Mouse (Mus musculus) frontal cortex, adult (tissue): ENCODE measurements at regions not wholly inside any gene's neighbourhood (a gene's known extent, or its start where the extent isn't known, plus 50 kb on each side); places are given as distances from the start of the nearest gene placed in this dataset.

Experiments
- ATAC-seq: cut with Nextera tagmentation; 2 replicates; pipeline ENCODE4 v1.9.2; 2017; ENCODE audit warnings: mild to moderate bottlenecking, moderate library complexity, mixed read lengths; ENCODE audit not compliant: low TSS enrichment

DNA sequence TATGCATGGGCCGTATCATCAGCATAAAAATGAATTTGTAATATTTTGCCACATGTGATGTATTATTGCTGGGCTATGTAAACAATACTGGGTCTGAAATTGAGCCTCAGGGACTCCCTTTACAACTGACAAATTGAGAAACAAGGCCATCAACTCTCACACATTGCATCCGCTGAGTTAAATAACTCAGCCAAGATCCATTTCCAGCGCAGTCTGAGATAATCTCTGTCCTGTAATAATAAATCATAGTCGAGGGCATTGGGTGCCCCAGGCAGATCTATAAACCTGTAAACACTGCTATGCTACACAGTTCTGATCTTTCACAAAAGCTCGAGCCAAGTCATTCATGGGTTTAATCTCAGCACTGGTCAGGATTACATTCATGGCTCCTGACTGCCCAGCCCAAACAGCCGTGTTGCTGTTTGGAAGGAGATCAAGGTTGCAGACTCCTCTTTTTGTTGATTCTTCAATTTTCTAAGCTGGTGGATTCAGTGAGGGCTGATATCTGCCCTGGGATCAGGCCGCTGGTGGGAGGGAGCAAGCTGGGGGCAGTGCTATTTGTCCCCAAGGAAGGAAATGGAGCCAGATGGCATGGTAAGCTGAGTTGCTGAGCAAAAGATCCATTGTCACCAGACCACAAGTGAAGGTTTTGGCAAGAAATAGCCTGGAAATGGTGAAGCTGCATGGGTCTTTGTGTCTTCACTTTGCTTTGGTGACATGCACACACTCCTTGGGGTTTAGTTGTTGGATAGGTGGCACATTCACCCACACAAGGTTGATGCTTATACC, 160.0 kb upstream of the Bmper start:
- no peak for ATAC-seq

DNA sequence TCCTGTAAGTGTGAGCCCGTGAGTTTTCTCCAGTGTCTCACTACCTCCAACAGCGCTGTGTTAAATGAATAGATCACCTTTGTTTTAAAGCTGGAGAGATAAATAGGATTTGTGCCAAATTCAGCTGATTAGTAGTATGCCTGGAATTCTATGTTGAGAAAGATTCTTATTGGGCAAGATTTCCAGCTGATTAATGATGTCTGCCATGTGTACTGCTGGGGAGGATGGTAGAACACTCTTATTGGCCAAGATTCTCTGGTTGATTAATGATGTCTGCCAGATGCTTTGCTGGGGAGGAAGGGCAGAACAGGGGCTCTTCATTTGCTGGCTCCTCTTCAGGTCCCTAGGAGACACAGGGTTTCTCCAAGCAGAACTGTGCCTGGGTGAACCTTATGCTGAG, 158.9 kb upstream of the Bmper start:
- ATAC-seq: no peak

DNA sequence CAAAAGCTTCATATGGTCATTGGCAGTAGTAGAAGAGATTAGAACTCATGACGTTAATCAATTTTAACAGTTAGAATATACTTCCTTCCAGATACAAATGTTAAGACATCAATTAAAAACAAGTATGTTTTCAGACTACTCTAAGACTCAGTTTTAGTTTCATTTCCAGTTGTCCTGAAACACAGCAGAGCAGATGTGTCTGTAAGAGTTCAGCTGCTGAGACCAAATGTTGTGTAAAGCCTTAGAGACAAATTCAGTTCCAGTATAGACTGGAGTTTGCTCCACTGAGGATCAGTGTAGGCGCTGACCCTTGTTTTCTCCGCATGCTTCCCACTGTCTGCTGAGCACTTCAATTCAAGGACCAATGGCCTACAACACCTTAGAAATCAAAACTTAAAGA, 158.1 kb upstream of the Bmper start:
- no peak for ATAC-seq

DNA sequence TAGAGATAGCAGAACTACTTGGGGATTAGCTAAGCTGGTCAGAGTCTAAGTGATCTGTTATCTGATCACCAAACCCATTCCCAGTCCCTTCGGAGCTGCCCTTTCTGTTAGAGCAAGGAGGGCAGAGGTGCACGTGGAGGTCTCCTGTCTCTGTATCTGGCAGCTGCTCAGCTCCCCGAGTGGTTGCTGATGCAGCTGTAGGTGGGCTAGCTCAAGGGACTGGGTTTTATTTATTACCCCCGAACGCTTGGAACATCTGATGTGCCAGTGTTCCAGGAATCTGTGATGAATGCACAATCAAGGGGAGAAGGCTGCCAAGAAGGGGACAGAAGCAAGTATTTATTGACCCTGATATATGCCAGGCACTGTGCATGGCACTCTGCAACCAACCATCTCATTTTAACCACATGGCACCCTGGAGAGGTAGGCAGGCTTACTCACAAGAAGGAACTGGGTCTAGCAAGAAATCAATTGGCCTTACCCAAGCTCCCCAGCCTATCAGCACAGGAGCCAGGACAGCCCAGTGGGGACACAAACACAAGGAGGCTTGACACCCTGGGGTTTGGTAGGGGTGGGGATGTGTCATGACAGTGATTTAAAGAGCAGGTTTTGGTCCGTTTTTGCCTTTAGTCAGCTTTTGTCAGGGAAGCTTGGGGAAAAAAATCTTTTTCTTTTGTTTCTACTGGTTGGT, 154.6 kb upstream of the Bmper start:
- ATAC-seq: no peak

DNA sequence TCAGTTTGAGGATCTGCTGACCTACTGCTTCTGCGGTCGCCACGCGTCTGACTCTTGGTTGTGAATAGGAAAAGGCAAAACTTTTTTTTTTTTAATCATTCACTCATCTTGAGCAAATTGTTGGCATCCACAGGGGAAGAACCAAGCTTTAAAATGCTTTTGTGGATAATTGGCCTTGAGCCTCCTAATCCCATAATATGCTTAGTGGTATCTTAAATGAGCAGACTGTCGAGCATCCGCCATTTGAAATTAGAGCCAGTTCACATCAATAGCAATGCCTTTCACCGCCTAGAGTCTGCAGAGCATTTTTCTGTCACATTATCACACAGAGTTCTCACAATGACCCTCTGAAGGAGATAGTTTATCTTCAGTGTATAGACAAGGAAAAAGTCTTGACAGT, 153.7 kb upstream of the Bmper start:
- no peak for ATAC-seq

DNA sequence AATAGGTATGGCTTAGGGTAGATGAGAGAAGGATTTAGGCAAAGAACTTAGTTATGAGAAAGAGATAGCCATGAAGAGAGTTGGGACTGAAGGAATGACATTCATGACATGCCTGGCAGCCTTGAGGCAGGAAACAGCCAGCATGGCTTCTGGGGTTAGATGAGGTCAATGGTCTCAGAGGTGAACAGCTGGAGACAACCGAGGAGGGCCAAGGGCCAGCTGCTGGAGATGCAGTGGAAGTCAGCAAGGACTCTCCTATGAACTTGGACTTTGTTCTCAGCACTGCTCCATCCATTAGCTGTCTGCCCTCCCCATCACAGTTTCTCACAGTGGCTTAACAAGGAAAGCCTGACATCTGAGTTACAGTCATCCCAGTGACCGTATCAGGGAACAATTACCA, 151.9 kb upstream of the Bmper start:
- no peak for ATAC-seq

DNA sequence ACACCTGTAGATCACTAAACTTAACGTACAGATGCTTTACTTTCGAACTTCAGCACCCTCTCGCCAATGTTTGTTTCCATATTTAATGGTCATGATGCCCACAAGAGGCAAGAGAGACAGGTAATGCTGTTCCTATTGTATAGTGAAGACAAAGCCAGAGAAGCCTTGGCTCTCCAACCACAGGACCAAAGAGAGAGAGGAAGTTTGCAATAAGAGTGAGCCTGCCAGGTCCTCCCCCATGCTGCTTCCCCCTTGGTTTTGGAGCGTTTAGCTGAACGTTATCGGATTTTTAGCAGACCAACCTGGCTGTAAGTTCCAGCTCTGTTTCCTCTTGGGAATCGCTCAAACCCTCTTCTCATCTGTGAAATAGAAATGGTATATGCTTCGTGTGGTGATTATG, 150.1 kb upstream of the Bmper start:
- ATAC-seq: no peak

DNA sequence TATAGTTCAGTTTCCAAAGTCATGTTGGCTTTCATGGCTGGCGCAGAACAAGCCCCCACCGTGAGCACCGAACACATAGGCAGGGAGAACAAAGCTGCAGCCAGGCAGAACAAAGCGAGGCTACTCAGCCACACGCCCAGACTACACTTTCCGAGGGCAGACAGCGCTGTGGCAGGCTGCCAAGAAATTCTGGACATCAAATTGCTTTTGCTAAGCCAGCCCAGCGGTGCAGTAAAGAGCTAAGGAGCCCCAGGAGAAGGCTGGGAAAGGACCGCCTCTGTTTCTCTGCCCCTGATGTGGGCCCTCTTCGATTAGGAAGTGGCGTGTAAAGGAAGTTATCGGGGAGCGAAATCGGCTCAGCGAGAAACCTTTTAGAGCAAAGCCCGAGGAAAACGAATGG, 139.3 kb upstream of the Bmper start:
- ATAC-seq: no peak

DNA sequence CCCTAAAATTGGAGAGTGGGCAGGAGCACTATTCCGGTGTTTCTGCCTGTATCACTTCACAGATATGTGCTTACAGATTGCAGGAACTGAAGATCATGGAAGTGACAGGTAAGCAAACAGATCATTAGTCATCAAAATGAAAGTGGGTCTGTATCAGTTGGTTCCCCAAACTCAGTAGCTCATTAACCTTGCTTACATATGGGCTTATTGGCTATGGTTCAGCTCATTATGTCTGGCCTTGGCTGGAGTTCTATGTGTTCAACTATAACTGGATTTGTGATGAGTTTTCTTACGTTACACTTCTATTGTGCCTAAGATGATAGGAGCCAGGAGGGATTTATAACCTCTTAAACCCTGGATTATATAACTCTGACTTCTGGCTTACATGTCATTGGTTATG, 133.5 kb upstream of the Bmper start:
- no peak for ATAC-seq

DNA sequence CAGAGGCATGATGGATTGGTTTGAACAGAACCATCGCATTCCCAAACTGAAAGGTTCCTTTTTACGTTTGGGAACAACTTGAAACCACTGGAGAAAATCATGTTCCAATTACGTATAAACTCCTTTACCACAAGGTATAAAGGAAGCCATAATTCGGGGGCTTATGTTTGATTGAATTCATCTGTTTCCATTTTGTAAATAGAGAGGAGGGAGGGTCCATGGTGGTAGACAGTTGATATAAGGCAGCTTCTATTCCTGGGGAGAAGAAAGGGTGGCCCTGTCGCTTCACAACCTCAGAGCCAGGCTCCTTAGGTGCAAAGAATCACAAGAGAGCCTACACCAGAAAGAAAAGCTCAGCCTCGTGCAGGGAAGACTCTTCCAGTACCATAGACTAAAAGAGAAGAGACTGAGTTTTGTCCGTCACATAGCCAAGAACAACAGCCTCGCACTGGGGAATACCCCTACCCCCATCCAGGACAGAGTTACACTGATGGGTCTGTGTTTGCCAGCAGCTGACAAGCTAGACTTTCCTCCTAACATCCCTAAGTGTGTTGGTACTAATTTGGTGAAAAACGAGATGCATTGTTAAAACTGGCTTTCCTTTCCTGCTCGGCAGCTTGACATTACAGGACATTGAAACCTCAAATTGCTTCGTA, 125.6 kb upstream of the Bmper start:
- ATAC-seq: no peak

DNA sequence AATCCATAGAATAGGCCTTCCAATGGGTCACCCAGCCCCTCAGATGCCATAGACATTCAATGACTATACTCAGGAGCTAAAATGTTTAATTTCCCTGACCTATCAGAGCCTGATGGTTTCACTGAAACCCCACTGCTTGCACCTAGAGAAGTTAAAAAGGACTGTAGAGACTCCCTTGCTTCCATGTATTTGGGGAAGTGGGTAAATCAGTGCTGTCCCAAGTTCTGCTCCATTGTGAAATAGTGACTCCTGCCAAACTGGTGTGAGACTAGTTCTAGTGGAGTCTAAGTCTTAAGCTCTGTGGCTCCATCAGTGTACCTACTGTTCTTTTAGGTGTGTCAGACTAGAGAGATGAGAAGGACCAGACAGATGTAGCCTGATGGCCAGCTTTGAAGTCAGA, 121.3 kb upstream of the Bmper start:
- ATAC-seq: no peak

DNA sequence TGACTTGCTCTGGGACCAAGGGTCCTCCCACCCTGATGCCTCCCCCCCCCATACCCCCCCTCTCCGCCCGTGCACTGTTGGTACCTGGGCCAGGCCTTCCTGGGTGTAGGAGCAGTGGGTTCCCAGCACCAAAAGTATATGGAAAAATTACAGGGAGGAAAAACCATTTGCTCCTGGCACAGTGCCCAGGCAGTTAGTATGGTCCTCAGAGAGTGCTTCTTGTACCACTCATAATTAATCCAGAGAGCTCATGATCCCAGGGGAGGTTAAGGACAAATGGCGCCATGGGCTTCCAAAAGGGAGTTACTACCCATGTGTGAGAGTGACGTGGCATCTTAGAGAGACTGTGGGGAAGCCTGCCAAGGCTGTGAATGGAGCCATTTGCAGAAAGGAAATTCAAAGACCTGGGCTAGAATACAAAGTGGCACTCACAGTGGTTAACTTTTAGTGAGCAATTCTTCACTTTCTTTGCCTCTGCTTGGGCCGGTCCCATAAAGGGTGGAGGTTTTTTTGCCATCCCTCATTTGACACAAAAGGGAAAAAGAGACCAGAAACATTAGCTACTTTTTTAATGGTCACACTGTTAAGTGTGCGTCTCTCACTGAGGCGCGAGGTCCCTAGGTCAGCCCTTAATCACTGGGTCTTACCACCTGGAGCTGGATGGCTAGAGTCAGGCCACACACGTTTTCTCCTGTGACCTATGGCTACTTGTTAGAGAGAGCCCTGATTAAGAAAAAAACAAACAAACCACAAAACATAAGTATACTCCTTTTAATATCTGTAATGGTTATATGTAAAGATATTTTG, 120.7 kb upstream of the Bmper start:
- ATAC-seq: no peak

DNA sequence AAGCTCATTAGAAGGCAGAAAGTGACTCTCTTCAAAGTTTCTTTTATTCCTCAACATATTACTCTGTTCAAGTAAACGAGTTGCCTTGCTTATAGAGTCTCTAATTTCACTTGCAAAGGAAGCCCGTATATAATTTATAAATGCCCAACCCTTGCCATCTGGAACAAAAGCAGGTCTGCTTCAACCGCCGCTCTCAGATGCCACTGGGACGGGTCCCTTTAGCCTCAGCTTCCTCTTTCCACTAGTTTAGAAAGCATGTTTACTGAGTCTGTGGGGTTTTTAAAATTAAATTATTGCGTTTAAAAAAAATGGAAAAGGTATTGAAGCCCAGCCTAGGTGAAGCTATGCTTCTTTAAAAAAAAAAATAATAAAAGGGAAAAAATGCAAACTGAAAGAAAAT, 111.4 kb upstream of the Bmper start:
- no peak for ATAC-seq

DNA sequence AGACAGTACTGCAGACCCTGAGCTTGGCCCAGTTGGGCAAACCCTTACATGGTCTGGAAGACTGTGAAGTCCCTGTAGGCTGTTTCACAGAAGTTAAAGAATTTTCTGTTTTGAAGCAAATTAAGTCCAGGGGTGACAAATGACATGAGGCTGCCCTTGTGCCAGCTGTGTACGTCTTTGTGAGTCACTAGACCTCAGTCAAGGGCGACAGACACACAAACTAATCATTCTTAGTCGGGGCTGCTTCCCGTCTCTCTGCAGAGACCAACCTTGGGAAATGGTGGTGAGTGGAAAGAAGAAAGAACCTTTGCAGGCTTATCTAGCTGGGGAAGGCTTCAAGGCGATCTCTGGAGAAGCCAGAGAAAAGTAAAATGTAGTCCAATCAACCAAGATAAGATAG, 107.8 kb upstream of the Bmper start:
- ATAC-seq: no peak

DNA sequence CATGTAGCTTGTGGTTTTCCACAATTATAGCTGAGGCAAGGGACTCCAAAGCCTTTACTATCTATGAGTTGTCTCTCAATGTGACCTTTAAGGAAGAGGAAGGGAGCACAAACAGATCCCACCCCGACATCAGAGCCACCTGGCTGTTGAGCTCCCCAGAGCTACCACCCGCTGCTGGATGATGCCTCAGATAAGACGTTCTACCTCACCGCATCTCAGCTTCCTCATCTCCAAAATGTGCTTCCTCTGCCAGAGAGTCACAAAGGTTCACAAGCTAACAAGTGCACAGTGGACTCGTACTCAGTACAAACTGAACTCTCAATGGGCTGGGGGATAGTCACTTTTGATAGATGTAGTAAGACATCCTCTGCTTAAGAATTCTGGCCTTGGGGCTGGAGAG, 107.3 kb upstream of the Bmper start:
- no peak for ATAC-seq

DNA sequence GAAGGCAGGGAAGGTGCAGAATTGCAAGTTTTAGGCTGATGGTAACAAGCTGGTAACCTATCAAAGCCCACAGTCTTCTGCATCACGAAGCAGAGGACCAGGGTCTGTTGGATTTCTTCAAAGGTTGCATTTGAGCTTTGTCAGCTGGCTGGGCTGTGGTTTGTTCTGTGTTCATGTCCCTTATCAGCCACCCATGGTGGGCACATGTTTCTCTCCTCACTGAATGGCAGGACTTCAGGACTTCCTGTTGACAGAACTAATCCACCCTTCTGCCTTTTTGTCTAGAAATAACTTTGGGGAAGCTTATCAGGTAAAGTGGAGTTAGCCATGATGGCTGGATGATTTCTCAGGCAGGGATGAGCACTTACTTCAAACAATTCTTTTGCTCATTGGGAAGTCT, 106.6 kb upstream of the Bmper start:
- no peak for ATAC-seq

DNA sequence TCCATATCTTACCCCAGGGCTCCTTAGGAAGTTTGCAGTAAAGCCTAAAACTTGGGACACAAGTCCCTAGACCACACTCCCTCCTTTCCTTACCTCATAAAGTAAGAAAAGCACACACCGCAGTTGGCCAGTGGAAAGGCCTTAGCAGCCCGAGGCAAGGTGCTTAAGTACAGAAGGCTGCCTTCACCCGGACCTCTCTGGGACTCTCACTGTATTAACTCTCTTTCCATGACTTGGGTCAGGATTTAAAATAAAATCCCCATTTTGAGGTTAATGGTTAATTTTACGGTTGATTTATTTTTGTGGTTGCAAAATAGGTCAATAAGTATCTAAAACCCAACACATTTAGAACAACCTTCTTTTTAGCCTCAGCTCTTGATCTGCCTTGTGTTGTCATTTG, 103.1 kb upstream of the Bmper start:
- no peak for ATAC-seq

DNA sequence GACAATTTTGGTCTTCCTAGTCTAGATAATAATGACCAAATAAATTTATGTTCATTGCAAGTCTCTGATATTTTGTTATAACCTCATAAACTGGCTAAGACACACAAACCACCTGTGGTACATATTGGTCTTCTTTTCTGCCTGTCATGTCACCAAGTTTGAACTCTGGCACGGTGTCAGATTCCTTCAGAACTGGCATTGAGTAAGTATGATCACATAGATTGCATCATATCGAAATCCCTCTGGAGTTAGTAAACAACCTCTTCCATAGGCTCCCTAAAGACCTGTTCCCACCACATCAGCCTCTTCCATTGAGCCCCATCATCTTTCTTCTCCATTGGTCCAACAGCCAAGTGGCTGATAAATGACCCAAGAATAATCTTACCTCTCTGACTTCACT, 102.1 kb upstream of the Bmper start:
- no peak for ATAC-seq

DNA sequence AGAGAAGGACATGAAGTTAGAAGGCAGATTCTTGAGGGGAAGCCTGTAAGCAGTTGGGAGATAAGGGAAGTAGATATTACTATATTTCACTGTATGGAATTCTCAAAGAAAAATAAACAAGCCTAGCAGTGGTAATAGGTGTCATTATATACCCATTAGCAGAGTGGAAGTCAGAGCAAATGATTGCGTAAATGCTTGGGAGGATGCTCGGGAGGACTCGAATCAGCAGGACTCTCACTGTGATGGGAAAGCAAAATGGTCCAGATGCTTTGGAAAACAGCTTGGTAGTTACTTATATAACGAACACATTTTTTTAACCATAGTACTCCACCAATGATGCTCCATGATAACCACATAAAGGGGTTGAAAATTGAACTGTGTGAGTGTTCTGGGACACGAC, 100.4 kb upstream of the Bmper start:
- ATAC-seq: no peak

DNA sequence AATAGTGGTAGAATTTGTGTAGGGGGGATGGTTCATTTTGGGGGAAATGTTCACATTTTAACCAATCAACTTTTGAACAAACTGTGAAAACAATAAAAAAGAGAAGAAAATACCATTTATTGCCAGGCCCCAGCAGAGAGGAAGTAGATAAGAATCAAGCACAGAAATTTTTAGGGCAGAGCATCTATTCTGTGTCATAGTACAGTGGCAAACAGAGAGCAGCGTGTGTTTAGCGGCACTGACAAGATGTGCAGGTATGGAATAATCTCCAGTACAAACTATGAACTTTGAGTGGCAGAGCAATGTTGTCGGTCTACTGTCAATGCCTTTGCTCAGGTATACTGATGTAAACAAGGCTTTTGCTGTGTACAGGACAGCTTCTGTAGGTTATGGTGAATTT, 99.4 kb upstream of the Bmper start:
- ATAC-seq: no peak

DNA sequence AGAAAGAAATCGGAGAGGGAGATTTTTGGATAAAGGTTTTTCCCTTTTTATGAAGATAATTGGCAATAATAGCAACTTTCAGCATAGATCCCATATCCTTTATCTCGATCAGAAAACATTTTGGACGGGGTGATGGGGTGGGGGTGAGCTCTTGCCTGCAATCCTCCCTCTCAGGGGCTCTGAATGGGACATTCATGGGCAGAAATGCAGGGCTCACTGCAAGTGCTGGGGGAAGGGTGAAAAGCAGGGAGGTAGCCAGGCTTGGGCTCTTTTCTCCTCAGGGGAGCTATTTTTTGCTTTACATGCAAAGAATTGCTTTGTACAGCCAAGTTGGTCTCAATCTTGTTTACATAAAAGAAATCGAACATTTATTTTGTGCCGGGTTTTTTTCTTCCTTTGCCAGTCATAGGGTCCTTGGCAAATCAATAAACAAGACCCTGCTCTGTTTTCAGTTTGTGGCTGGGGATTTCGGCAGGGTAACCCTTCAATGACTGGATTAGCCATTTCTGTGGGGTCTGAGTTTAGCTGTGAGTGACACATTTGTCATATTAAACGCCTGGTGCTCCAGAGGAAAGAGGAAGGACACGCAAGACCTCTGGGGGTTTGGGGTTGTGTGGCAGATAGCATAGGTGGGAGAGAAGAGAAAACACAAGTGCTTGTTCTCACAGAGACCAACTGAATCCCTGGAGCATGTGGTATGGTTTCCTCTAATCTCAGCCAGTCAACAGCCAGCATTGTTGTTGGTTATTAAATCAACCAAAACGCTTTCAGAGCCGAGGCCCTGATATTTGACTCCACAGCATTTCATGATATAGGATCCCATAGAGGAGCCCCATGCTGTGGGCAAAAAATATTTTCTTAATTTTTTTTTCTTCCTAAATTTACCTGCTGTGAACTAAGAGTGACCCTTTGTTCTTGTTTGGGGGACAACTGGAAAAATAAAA, 96.8 kb upstream of the Bmper start:
- ATAC-seq: no peak
